Mouse (Mus musculus): ENCODE data around the gene Krt84. TPM values are rescaled to one million over a fixed set of nuclear protein-coding genes. Genes with fewer than 3 reads are reported as not detected.

The Krt84 gene
- not detected in 2 replicates for polyA plus RNA-seq (2016; fragmentation: Nextera tagmentation; extraction: Ambion mirVana)

- WGBS = 72% methylated on average over 7 of the region's 7 CpGs
- peaks cover 47% of the 10 kb centered on the region for H3K27me3 ChIP-seq
- no peaks in the 10 kb centered on the region for H3K36me3 ChIP-seq
- H3K4me3 ChIP-seq (replicated peaks) = no peak within 1 kb of the TSS
- H3K9me3 ChIP-seq = no peaks in the 10 kb centered on the region
- no peaks in the 10 kb centered on the region for H3K4me1 ChIP-seq (replicated peaks)
- H3K4me2 ChIP-seq = no peak within 1 kb of the TSS
- no peak for ATAC-seq (ENCODE audit: insufficient number of reproducible peaks, insufficient read depth, low FRiP score, low TSS enrichment, low read depth)
- H3K27ac ChIP-seq = no peak within 1 kb of the TSS
- H3K9ac ChIP-seq (replicated peaks) = no peak within 1 kb of the TSS
These were observed at the start of gene Krt84 for GRCm38 (mm10) chr15:101532720-101533119. Gene Krt84 (minus strand): TSS chr15:101532820.

DNA sequence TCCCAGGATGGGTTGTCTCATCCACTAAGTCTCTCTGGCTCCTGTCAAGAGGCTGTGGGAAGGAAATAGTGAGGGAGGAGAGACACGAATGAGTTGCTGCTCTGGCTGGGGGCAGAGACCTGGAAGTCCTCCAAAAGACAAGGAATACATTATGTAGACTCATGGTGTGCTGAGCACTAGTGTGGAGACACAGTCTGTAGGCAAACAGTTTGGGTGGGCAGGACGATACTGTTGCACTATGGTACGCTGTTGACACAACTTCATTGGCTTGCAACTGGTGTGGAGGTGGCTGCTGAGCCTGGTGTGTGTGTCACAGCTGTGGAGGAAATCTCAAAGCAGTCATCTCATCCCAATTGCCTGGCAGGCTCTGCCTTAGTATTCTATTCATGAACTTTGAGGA, 49.1 kb upstream of the Krt84 start:
- Histone ChIP-seq H3K4me3 (replicated peaks) (no peak overlapping the region), H3K9me3 (no peaks in the 10 kb centered on the region), H3K27ac (no peak overlapping the region), H3K9ac (replicated peaks) (no peak overlapping the region), H3K4me1 (replicated peaks) (no peaks in the 10 kb centered on the region), H3K27me3 (no peaks in the 10 kb centered on the region), H3K36me3 (no peaks in the 10 kb centered on the region), H3K4me2 (no peak overlapping the region)
- ATAC-seq (ENCODE audit: insufficient number of reproducible peaks, insufficient read depth, low FRiP score, low TSS enrichment, low read depth) = no peak
- WGBS = 83% methylated on average over 3 of the region's 3 CpGs

DNA sequence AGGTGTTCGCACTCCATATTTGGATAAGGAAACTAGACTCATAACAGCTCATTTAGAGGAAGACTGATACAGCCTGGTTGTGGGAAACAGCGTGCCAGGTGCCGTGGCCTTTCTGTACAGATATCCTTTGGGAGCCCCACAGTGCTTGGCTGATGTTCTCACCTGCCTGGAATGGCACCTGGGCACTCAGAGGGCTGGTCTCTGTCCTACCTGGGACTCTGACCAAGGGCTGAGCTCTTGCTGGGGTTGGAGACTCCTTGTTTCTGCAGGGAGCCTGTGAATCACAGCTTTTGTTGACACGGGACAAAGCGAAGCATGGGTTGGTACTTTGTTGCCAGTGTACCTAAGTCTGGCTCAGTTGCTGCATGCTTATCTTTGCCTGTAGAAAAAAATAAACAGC, 42.9 kb upstream of the Krt84 start:
- ATAC-seq (ENCODE audit: insufficient number of reproducible peaks, insufficient read depth, low FRiP score, low TSS enrichment, low read depth) = no peak
- Histone ChIP-seq H3K4me2 (no peak overlapping the region), H3K36me3 (no peaks in the 10 kb centered on the region), H3K27ac (no peak overlapping the region), H3K4me3 (replicated peaks) (no peak overlapping the region), H3K9me3 (no peaks in the 10 kb centered on the region), H3K9ac (replicated peaks) (no peak overlapping the region), H3K27me3 (no peaks in the 10 kb centered on the region), H3K4me1 (replicated peaks) (peaks cover 13% of the 10 kb centered on the region)
- 88% methylated on average over 5 of the region's 5 CpGs for WGBS

DNA sequence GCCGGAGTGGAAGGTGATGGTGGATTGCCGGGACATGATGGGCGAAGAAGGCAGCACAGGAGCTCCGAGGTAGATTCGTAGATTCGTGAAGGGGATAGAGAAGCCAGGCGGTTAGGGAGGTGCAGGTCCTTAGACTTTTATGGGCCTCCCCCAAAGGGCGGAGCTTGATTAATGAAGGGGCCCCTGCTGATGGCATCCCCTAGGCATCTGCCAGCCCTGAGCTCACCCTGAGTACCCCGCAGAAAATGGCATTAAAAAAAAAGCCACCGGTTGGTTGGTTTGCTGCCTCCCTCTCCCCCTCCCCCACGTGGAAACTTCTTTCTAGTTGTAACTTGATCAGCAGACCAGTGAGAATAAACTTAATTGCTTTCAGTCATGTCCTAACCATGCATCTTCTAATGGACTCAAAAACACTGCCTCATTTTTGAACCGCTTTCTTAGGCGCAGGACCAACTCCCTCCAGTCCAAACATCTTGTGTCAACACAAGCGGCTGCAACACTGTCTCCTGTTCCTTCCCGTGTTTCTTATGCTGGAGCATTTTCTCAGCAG, 41.3 kb upstream of the Krt84 start, which contains the start of gene Krt75:
TSS of gene Krt75 (minus strand) at position 109 of the 550 bp plus-strand sequence.
- no peaks in the 10 kb centered on the region for H3K27me3 ChIP-seq
- no peaks in the 10 kb centered on the region for H3K9me3 ChIP-seq
- H3K4me3 ChIP-seq (replicated peaks) = no peak within 1 kb of the TSS
- no peak within 1 kb of the TSS for H3K4me2 ChIP-seq
- H3K27ac ChIP-seq = no peak within 1 kb of the TSS
- WGBS = 52% methylated on average over 15 of the region's 15 CpGs
- peaks cover 13% of the 10 kb centered on the region for H3K4me1 ChIP-seq (replicated peaks)
- H3K36me3 ChIP-seq = no peaks in the 10 kb centered on the region
- no peak within 1 kb of the TSS for H3K9ac ChIP-seq (replicated peaks)
- ATAC-seq (ENCODE audit: insufficient number of reproducible peaks, insufficient read depth, low FRiP score, low TSS enrichment, low read depth) = no peak

DNA sequence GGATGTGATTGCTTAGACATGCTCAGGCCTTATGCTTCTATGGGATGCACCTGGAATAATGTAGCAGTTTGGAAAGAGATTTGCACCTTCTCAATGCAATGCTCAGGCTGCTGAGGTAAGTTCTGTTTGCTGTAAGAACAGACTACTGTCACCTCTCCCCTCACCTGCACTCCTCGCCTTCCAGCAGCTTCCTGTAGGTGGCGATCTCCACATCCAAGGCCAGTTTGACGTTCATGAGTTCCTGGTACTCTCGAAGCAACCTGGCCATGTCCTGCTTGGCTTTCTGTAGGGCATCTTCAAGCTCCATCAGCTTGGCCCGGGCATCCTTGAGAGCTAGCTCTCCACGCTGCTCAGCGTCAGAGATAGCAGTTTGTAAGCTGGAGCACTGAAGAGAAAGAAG, 35.2 kb upstream of the Krt84 start:
- peaks cover 5% of the 10 kb centered on the region for H3K27me3 ChIP-seq
- H3K27ac ChIP-seq = no peak overlapping the region
- H3K4me3 ChIP-seq (replicated peaks) = no peak overlapping the region
- no peak overlapping the region for H3K9ac ChIP-seq (replicated peaks)
- no peak for ATAC-seq (ENCODE audit: insufficient number of reproducible peaks, insufficient read depth, low FRiP score, low TSS enrichment, low read depth)
- no peaks in the 10 kb centered on the region for H3K9me3 ChIP-seq
- peaks cover 25% of the 10 kb centered on the region for H3K4me1 ChIP-seq (replicated peaks)
- H3K4me2 ChIP-seq = no peak overlapping the region
- WGBS = 45% methylated on average over 7 of the region's 7 CpGs
- H3K36me3 ChIP-seq = no peaks in the 10 kb centered on the region

DNA sequence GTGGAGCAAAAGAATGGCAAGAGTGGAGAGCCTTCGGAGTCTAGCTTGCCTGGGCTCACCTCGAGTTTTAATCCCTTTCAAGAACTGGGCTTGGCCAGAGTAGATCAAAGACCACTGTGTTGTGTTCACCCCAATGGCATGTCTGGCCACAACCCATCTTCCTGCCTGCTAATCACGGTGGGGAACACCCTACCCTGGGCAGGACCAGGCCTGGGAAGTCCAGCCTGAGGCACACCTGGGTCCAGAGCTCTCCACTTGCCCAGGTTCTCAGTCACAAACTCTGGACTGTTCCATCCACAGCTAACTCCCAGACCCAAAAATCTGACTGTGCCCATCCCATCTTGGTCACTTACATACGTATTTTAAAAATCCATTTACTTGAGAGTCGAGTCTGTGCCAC, 30.2 kb upstream of the Krt84 start, which contains the start of gene Krt90:
TSS of gene Krt90 (minus strand) at position 101 of the 400 bp plus-strand sequence.
- 73% methylated on average over 5 of the region's 5 CpGs for WGBS
- no peaks in the 10 kb centered on the region for H3K9me3 ChIP-seq
- H3K4me2 ChIP-seq = no peak within 1 kb of the TSS
- no peak within 1 kb of the TSS for H3K4me3 ChIP-seq (replicated peaks)
- no peaks in the 10 kb centered on the region; the same call in 1 of the 2 replicates for H3K27me3 ChIP-seq
- no peak within 1 kb of the TSS for H3K27ac ChIP-seq
- ATAC-seq (ENCODE audit: insufficient number of reproducible peaks, insufficient read depth, low FRiP score, low TSS enrichment, low read depth) = no peak
- H3K36me3 ChIP-seq = no peaks in the 10 kb centered on the region
- peaks cover 33% of the 10 kb centered on the region for H3K4me1 ChIP-seq (replicated peaks)
- H3K9ac ChIP-seq (replicated peaks) = no peak within 1 kb of the TSS

DNA sequence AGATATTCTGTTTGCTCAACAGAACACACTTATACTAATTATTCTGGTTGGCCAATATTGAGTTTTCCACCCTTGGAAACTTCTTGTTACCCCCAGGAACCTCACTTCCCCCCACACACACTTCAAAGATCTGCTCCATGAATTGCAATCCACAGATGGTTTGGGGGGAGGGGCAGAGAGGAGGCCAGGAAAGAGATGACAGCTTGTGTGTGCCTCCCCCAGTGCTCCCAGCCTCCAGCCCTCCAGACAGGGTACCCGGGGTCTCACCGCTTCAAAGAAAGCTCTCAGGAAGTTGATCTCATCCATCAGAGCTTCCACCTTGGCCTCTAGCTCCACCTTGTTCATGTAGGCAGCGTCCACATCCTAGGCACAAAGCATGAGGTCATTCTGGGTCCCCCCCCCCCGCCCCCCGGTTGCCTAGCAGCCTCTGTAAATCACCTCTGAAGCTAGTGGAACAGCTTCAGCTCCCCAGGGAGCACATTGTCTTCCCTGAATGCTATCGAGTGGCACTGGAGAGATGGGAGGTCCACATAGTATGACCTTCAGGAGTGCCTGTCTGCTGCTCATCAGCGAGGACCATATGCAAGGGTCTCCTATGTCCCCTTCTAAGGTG, 25.5 kb upstream of the Krt84 start:
- Histone ChIP-seq H3K9ac (replicated peaks) (no peak overlapping the region), H3K4me3 (replicated peaks) (no peak overlapping the region), H3K9me3 (no peaks in the 10 kb centered on the region), H3K27me3 (0 out of 2 replicates have a peak, but pooled peaks cover 10% of the 10 kb centered on the region), H3K4me2 (no peak overlapping the region), H3K36me3 (no peaks in the 10 kb centered on the region), H3K4me1 (replicated peaks) (peaks cover 10% of the 10 kb centered on the region), H3K27ac (no peak overlapping the region)
- WGBS = 15% methylated on average over 7 of the region's 7 CpGs
- ATAC-seq (ENCODE audit: insufficient number of reproducible peaks, insufficient read depth, low FRiP score, low TSS enrichment, low read depth) = no peak

DNA sequence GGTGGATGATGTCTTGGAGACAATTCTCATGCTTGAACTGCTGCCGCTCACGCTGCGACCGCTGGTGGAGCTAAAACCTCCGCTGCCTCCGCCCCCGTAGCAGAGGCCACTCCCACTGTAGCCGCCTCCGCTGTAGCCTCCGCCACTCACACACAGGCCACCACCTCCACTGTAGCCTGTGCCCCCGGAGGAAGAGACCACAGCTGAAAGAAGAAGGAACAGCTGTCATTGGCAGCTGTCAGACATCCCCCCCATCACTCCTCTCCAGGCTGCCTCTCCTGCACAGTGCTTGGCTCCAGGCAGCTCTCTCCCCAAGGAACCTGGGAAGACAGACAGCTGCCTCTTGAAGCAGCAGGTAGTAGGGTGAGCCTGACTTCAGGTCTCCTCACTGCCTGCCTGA, 20.5 kb upstream of the Krt84 start:
- Histone ChIP-seq H3K27ac (no peak overlapping the region), H3K27me3 (peaks cover 43% of the 10 kb centered on the region), H3K9ac (replicated peaks) (no peak overlapping the region), H3K9me3 (no peaks in the 10 kb centered on the region), H3K4me3 (replicated peaks) (no peak overlapping the region), H3K4me2 (peak overlapping the region; percentile 35), H3K36me3 (no peaks in the 10 kb centered on the region), H3K4me1 (replicated peaks) (peaks cover 6% of the 10 kb centered on the region)
- WGBS = 0% methylated on average over 11 of the region's 11 CpGs
- peak; percentile 84 for ATAC-seq (ENCODE audit: insufficient number of reproducible peaks, insufficient read depth, low FRiP score, low TSS enrichment, low read depth)

DNA sequence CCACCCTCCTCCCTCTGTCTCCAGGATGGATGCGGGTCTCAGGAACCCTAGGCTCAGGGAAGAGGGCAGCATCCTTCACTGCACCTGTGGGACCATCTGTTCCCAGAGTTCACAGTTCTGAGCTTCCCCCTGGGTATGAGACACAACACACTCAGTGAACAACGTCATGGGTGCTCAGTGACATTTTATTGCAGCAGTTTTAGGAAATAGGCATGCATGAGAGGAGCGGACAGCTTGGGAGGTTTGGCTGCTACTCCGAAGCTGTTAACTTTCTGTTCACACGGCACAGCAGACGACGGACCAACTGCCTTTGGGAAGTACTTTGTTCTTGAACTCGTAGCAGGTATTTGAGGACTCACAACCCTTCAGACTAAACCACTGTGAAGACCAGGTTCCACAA, 19.6 kb upstream of the Krt84 start:
- Histone ChIP-seq H3K36me3 (no peaks in the 10 kb centered on the region), H3K9me3 (no peaks in the 10 kb centered on the region), H3K27ac (no peak overlapping the region), H3K4me1 (replicated peaks) (no peaks in the 10 kb centered on the region; the same call in 1 of the 2 replicates), H3K4me3 (replicated peaks) (no peak overlapping the region), H3K27me3 (peaks cover 48% of the 10 kb centered on the region), H3K9ac (replicated peaks) (no peak overlapping the region), H3K4me2 (no peak overlapping the region)
- 71% methylated on average over 8 of the region's 8 CpGs for WGBS
- no peak for ATAC-seq (ENCODE audit: insufficient number of reproducible peaks, insufficient read depth, low FRiP score, low TSS enrichment, low read depth)

DNA sequence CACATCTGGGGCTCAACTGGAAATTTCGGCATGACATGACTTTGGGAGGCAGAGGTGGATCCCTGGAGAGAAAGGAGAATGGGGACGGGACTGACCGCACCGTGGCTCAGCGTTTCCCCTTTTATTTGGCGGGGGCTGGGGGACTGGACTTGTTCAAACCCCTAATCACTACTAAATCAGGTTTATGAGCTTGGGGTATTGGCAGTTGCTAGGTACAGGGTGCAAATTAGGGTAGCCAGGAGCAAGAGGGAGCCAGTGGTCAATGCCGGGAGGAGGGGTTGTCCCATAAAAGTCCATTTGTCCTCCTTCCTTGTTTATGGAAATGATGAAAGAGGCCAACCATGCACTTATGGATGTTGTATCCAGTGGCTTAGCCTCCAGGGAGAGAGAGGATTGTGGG, 17.9 kb upstream of the Krt84 start, which contains the start of gene Krt82:
TSS of gene Krt82 (minus strand) at position 101 of the 400 bp plus-strand sequence.
- peaks cover 48% of the 10 kb centered on the region for H3K27me3 ChIP-seq
- no peaks in the 10 kb centered on the region for H3K9me3 ChIP-seq

GRCm38 (mm10) chr15:101544478-101544877, 11.9 kb upstream of the Krt84 start:
- Histone ChIP-seq H3K4me2 (no peak overlapping the region), H3K36me3 (no peaks in the 10 kb centered on the region), H3K27me3 (peaks cover 8% of the 10 kb centered on the region; the same call in 1 of the 2 replicates), H3K4me3 (replicated peaks) (no peak overlapping the region), H3K9me3 (no peaks in the 10 kb centered on the region), H3K27ac (no peak overlapping the region), H3K9ac (replicated peaks) (no peak overlapping the region), H3K4me1 (replicated peaks) (peaks cover 11% of the 10 kb centered on the region)
- ATAC-seq (ENCODE audit: insufficient number of reproducible peaks, insufficient read depth, low FRiP score, low TSS enrichment, low read depth) = no peak
- 43% methylated on average over 3 of the region's 3 CpGs for WGBS

More for the DNA sequence above, 17.9 kb upstream of the Krt84 start, which contains the start of gene Krt82:
- WGBS = 66% methylated on average over 7 of the region's 7 CpGs
- Histone ChIP-seq H3K27ac (no peak within 1 kb of the TSS), H3K9ac (replicated peaks) (no peak within 1 kb of the TSS), H3K4me3 (replicated peaks) (no peak within 1 kb of the TSS), H3K36me3 (no peaks in the 10 kb centered on the region), H3K4me1 (replicated peaks) (no peaks in the 10 kb centered on the region; the same call in 1 of the 2 replicates), H3K4me2 (no peak within 1 kb of the TSS)
- no peak for ATAC-seq (ENCODE audit: insufficient number of reproducible peaks, insufficient read depth, low FRiP score, low TSS enrichment, low read depth)
